Mouse (Mus musculus) kidney, embryonic 15.5 days (tissue): ENCODE results near the gene Disp1. TPM values are rescaled to one million over a fixed set of nuclear protein-coding genes. Genes with fewer than 3 reads are reported as not detected.

ENCODE experiments used
- ATAC-seq: fragments of 200-750 bp; cut with Nextera tagmentation; replicated peaks from 2 replicates; pipeline ENCODE4 v1.8.0; 2017; ENCODE audit warnings: moderate TSS enrichment; ENCODE audit not compliant: low FRiP score
- H3K27ac ChIP-seq: fragments of 300-500 bp; sonication (generic); 2 replicates; pipeline ENCODE4 v1.5.1; 2015; ENCODE audit warnings: mild to moderate bottlenecking, inconsistent platforms
- H3K27me3 ChIP-seq: fragments of 300-500 bp; sonication (generic); 2 replicates; pipeline ENCODE4 v1.6.1; 2015; ENCODE audit warnings: inconsistent platforms
- H3K36me3 ChIP-seq: fragments of 300-500 bp; sonication (generic); 2 replicates; pipeline ENCODE4 v1.6.1; 2015; ENCODE audit warnings: inconsistent platforms
- H3K4me1 ChIP-seq: fragments of 300-500 bp; sonication (generic); 2 replicates; pipeline ENCODE4 v1.6.1; 2015; ENCODE audit warnings: inconsistent platforms
- H3K4me2 ChIP-seq: fragments of 300-500 bp; sonication (generic); 2 replicates; pipeline ENCODE4 v1.6.1; 2015; ENCODE audit warnings: moderate library complexity, mild to moderate bottlenecking, inconsistent platforms
- H3K4me3 ChIP-seq: fragments of 300-500 bp; sonication (generic); replicated peaks from 2 replicates; pipeline ENCODE4 v1.5.1; 2015; ENCODE audit warnings: mild to moderate bottlenecking, inconsistent platforms
- H3K9ac ChIP-seq: fragments of 300-500 bp; sonication (generic); 2 replicates; pipeline ENCODE4 v1.6.1; 2015; ENCODE audit warnings: mild to moderate bottlenecking, inconsistent platforms
- H3K9me3 ChIP-seq: fragments of 300-500 bp; sonication (generic); replicated peaks from 2 replicates; pipeline ENCODE4 v1.6.1; 2016; ENCODE audit warnings: inconsistent platforms
- WGBS: fragments of 180-500 bp; shearing (Covaris S2); methylation state at CpG from one replicate; pipeline ENCODE4 v1.1.7; 2015; ENCODE audit warnings: mixed read lengths; 5-methylcytosine and 5-hydroxymethylcytosine counted together
- microRNA-seq: library from miRNA; unstranded; fragments of <30 nt; microRNA quantifications from one replicate; pipeline ENCODE4, GENCODE M21; 2016
- polyA plus RNA-seq: library from polyadenylated mRNA; unstranded; fragments of >200 nt; fragmentation: Nextera tagmentation; extraction: Ambion mirVana; gene quantifications from 2 replicates; pipeline ENCODE4 v1.2.1, GENCODE M21; 2015

Gene Disp1
- polyA plus RNA-seq, 1 experiment from 2014 or later: 15.3 TPM

- no peak overlapping the region for H3K4me2 ChIP-seq
- no peak overlapping the region for H3K9ac ChIP-seq
- H3K4me3 ChIP-seq: no peak overlapping the region
- no peak overlapping the region for H3K27ac ChIP-seq
- peaks cover 9% of the 10 kb centered on the region; the same call in 1 of the 2 replicates for H3K27me3 ChIP-seq
- 68% methylated on average over 13 of the region's 13 CpGs for WGBS
- peaks cover 33% of the 10 kb centered on the region for H3K4me1 ChIP-seq
- H3K36me3 ChIP-seq: no peaks in the 10 kb centered on the region
- no peak for ATAC-seq
- H3K9me3 ChIP-seq: no peaks in the 10 kb centered on the region
These were observed 178.0 kb downstream of the Disp1 start for GRCm38 (mm10) chr1:183043161-183043812.

- Histone ChIP-seq H3K4me1 (peaks cover 17% of the 10 kb centered on the region), H3K4me3 (no peak overlapping the region), H3K9ac (no peak overlapping the region), H3K27ac (no peak overlapping the region), H3K4me2 (no peak overlapping the region), H3K27me3 (peaks cover 9% of the 10 kb centered on the region; the same call in 1 of the 2 replicates), H3K9me3 (no peaks in the 10 kb centered on the region), H3K36me3 (no peaks in the 10 kb centered on the region)
- WGBS: 79% methylated on average over 6 of the region's 7 CpGs
- ATAC-seq: no peak
These were observed 179.6 kb downstream of the Disp1 start for GRCm38 (mm10) chr1:183041703-183042102.

- no peak overlapping the region for H3K4me2 ChIP-seq
- ATAC-seq: peak; percentile 50; the same call in 1 of the 2 replicates
- H3K4me1 ChIP-seq: peaks cover 9% of the 10 kb centered on the region; the same call in 1 of the 2 replicates
- H3K9me3 ChIP-seq: no peaks in the 10 kb centered on the region
- no peak overlapping the region for H3K9ac ChIP-seq
- no peak overlapping the region for H3K27ac ChIP-seq
- 69% methylated on average over 11 of the region's 11 CpGs for WGBS
- peaks cover 9% of the 10 kb centered on the region; the same call in 1 of the 2 replicates for H3K27me3 ChIP-seq
- H3K36me3 ChIP-seq: no peaks in the 10 kb centered on the region
- H3K4me3 ChIP-seq: no peak overlapping the region
These were observed 180.4 kb downstream of the Disp1 start for GRCm38 (mm10) chr1:183040847-183041382.

- Histone ChIP-seq H3K36me3 (no peaks in the 10 kb centered on the region), H3K4me2 (no peak overlapping the region), H3K4me3 (no peak overlapping the region), H3K27me3 (peaks cover 9% of the 10 kb centered on the region; the same call in 1 of the 2 replicates), H3K9ac (no peak overlapping the region), H3K4me1 (peaks cover 9% of the 10 kb centered on the region; the same call in 1 of the 2 replicates), H3K9me3 (no peaks in the 10 kb centered on the region), H3K27ac (no peak overlapping the region)
- WGBS: 55% methylated on average over 6 of the region's 6 CpGs
- ATAC-seq: no peak
These were observed 181.2 kb downstream of the Disp1 start for GRCm38 (mm10) chr1:183039881-183040708.

- Histone ChIP-seq H3K27ac (no peak overlapping the region), H3K36me3 (no peaks in the 10 kb centered on the region), H3K9ac (no peak overlapping the region), H3K4me1 (peaks cover 9% of the 10 kb centered on the region; the same call in 1 of the 2 replicates), H3K4me3 (no peak overlapping the region), H3K27me3 (peaks cover 9% of the 10 kb centered on the region; the same call in 1 of the 2 replicates), H3K9me3 (no peaks in the 10 kb centered on the region), H3K4me2 (no peak overlapping the region)
- no peak for ATAC-seq
- 68% methylated on average over 7 of the region's 7 CpGs for WGBS
These were observed 181.9 kb downstream of the Disp1 start for GRCm38 (mm10) chr1:183039404-183039803.

Small RNA genes lying within 50 kb of the gene (microRNA-seq; reads per million reads assigned to microRNA genes)
- not detected for gene Gm24975

Other genes starting within 250 kb of the Disp1 start
- gene Aida, start 75.1 kb upstream of the Disp1 start, polyA plus RNA-seq: 45.5 and 50.8 TPM in 2 replicates
- gene Brox, start 75.7 kb upstream of the Disp1 start, polyA plus RNA-seq: 44.7 and 46.8 TPM in 2 replicates
- 99.3 and 101 TPM in 2 replicates for gene Mia3, start 148.0 kb upstream of the Disp1 start, polyA plus RNA-seq
- 21.2 and 21.3 TPM in 2 replicates for gene Taf1a, start 167.5 kb upstream of the Disp1 start, polyA plus RNA-seq
- gene Hhipl2, start 196.7 kb upstream of the Disp1 start, polyA plus RNA-seq: 0.64 and 0.75 TPM in 2 replicates